Mouse (Mus musculus): ENCODE data around the gene Ttc9b. TPM values are rescaled to one million over a fixed set of nuclear protein-coding genes. Genes with fewer than 3 reads are reported as not detected.

Gene Ttc9b
- polyA plus RNA-seq (2012): not detected in 2 replicates

DNA sequence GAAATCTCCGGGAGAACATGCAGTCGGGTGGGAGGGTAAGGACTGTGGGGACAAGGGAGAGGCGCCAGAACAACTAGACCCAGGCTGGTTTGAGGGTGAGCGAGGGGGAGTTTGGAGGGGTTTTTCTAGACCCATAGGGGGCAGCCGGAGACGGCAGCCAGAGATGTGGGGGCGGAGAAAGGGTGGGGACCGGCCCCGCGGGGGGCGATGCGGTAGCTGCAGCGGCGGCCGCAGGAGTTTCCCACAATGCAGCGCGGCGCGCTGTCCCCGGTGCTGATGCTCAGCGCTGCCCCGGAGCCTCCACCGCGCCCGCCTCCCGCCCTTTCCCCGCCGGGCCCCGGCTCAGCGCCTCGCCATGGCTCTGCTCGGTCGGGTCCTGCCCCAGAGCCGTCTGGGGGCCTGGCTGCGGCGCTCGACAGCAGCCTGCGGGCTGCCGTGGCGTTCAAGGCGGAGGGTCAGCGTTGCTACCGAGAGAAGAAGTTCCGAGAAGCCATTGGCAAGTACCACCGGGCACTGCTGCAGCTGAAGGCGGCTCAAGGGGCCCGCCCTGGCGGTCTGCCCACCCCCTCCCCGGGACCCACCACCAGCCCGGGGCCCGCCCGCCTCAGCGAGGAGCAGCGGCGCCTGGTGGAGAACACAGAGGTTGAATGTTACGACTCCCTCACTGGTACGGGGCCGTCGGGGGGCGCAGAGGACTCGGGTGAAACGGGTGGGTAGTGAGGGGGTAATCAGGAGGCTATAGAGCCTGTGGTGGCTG, at the start of gene Ttc9b:
Gene Ttc9b, plus strand, starts transcription at position 235 of the 757 bp plus-strand sequence.
- no peak for TF ChIP-seq GATA1 (IDR thresholded peaks at IDR 0.05; ENCODE audit: low read length)

DNA sequence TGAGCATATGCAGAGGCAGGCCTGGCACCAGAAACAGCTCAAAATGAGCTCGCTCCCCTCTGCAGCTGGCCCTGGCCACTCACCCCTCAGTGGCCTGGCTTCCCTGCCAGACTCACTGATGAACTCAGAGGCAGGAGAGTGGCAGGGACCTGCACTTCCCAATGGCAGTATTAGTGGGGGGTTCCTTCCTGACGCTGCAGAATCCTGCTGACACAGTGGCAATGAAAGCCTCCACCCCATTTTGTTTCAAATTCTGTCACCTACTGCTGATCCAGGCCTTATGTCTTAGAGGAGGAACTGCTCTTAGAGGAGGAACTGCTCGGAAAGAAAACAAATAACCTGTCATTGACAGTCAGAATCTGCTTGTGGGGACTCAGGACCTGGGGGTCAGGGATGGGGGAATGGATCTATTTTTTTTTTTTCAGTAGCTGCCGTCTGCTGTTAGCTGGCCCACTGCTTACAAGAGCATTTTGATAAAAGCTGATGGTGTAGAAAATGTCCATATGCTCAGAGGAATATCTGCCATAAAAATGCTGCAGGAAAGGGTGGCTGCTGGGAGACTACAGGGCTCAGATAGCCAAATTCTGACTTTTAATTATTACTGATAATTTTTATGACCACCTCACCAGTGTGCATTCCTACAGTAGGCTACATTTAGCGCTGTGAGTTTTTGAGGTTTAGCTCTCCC, 48.9 kb upstream of the Ttc9b start:
- no peak for TF ChIP-seq GATA1 (IDR thresholded peaks at IDR 0.05; ENCODE audit: low read length)

DNA sequence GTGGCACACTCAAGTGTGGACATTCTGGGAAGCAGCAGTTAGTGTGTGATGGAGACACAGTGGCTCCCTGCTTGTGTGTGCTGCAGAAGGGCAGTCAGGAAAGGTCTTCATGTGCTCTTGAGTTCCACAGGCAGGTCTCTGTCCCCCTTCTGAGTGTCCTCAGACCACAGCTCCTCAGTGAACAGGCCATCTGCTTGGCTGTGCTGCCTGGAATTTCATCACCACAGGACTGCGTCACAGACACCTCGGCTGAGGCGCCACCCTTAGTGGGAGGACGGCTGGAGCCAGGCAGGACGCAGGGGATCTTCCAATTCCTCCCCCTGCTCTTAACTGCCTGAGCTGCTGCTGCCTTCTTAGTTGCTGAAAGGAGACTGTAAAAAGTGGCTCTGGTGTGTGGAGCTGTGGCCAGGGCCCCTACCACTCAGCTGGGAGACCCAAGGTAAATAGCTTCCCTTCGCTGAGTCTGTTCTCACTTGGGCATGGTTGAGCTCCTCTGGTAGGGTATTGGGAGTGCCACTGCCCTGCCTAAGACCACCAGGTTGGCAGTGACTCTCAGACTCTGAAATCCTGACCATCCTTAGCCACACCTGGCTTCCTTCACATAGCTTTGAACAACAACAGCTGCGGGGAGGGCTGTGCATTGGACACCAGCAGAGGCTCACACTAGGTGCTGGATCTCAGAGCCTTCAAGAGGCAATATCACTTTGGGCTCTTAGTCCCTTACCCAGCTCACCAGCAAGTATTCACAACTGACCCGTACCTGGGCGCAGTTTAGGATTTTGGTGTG, 48.0 kb upstream of the Ttc9b start:
- no peak for TF ChIP-seq GATA1 (IDR thresholded peaks at IDR 0.05; ENCODE audit: low read length)

- no peak for TF ChIP-seq GATA1 (IDR thresholded peaks at IDR 0.05; ENCODE audit: low read length)
These were observed 47.0 kb upstream of the Ttc9b start for GRCm38 (mm10) chr7:27606481-27607254.

DNA sequence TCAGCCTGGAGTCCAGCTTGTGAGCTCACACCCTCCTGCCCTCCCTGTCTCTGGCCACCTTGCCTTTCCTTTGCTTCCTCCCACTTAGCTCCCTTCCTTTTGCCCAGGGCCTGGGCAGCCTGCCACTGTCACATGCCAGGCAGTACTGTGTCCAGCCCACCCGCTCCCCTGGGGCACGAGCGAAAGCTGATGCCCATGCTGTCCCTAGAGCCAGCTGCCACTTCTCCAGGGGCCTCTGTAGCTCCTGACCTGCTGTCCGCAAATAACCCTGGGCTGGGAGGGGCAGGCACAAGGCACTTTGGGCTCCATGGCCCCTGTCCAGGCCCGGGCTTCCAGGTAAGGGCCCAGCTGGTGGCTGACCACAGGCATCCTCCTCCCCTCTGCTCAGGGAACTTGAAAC, 46.1 kb upstream of the Ttc9b start:
- no peak for TF ChIP-seq GATA1 (IDR thresholded peaks at IDR 0.05; ENCODE audit: low read length)

DNA sequence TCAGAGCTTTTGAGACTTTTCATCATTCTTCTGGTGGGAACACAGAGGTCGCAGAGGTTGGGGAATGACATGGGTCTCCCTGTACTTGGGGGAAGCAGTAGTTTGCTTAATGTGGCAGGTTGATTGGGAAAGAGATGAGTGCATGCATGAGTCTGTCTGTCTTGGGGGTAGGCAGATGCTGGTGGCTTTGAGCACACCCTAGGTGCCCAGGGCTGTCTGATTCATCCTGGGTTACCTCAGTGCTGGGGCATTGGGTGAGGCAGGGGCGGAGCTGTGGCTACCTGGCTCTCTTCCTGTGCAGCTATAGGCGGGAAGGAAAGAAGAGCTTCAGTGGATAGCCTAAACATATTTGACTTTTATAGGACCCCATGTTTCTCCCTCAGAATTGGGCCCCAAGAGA, 45.6 kb upstream of the Ttc9b start:
- TF ChIP-seq GATA1 (IDR thresholded peaks at IDR 0.05; ENCODE audit: low read length): no peak

DNA sequence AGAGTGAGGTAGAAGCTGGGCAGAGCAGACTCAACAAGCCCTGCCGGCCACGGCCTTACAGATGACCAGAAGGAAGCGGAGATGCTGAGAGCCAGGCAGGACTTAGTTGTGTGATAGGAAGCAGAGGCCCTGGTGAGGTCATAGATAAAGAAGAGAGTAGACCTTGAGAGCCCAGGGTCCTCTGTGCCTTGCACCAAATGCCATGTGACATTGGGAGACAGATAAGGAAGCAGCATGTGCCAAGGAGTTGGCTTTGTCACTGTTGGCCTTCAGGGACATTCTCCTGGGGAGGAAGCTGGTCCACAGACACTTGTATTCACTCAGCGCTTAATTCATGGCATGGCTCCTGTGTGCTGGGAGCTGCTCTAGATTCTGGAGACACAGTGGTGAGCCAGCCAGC, 44.4 kb upstream of the Ttc9b start:
- TF ChIP-seq GATA1 (IDR thresholded peaks at IDR 0.05; ENCODE audit: low read length): no peak

GRCm38 (mm10) chr7:27609688-27610087, 44.0 kb upstream of the Ttc9b start:
- TF ChIP-seq GATA1 (IDR thresholded peaks at IDR 0.05; ENCODE audit: low read length): no peak

GRCm38 (mm10) chr7:27610370-27610769, 43.3 kb upstream of the Ttc9b start:
- no peak for TF ChIP-seq GATA1 (IDR thresholded peaks at IDR 0.05; ENCODE audit: low read length)

- TF ChIP-seq GATA1 (IDR thresholded peaks at IDR 0.05; ENCODE audit: low read length): no peak
These were observed 42.8 kb upstream of the Ttc9b start for GRCm38 (mm10) chr7:27610871-27611270.

DNA sequence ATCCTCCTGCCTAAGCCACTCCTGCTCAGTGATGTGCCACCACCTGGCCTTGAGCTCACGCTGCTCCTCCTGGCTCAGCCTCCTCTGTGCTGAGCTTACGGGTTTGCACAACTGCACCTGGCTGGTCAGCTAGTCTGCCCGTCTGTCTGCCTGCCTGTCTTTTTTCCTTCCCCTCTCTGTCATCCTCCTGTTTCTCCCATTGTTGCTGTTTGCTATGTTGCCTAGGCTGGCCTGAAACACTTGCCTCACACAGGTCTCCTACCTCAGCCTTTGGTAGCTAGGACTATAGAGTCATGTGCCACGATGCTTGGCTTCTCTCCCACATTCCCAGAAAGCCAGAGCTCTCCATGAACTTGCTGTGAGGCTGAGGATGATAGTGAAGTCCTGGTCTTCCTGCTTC, 40.8 kb upstream of the Ttc9b start:
- TF ChIP-seq GATA1 (IDR thresholded peaks at IDR 0.05; ENCODE audit: low read length): no peak

- TF ChIP-seq GATA1 (IDR thresholded peaks at IDR 0.05; ENCODE audit: low read length): no peak
These were observed 39.8 kb upstream of the Ttc9b start for GRCm38 (mm10) chr7:27613751-27614499.

DNA sequence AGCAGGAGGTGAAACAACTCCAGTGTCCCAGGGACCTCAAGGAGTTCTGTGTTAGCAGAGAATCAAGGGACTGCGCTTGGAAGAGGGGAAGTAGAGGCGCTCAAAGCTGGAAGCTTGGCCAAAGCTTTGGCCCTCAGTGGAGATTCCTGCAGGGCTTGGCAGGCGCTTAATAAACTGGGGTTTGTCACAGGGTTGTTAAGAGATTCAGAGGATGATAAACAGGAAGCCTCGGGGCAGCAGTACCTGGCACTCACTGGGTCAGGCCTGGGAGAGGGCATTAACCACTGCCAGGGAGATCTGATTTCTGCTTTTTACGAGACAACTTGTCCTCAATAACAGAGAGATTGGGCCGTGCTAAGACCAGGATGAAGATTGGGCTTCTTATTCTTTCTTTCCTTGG, 32.7 kb upstream of the Ttc9b start:
- TF ChIP-seq GATA1 (IDR thresholded peaks at IDR 0.05; ENCODE audit: low read length): no peak

GRCm38 (mm10) chr7:27622234-27622633, 31.5 kb upstream of the Ttc9b start:
- TF ChIP-seq GATA1 (IDR thresholded peaks at IDR 0.05; ENCODE audit: low read length): no peak

GRCm38 (mm10) chr7:27624967-27625366, 28.7 kb upstream of the Ttc9b start:
- TF ChIP-seq GATA1 (IDR thresholded peaks at IDR 0.05; ENCODE audit: low read length): no peak
